Mouse (Mus musculus) large intestine, adult 2 months (tissue): ENCODE measurements around the gene Tom1. TPM values are rescaled to one million over a fixed set of nuclear protein-coding genes. Genes with fewer than 3 reads are reported as not detected.

Experiments used
- DNase-seq: peaks from one replicate; pipeline ENCODE4 v3.0.0-alpha.2; 2012; ENCODE audit warnings: low read depth, low spot score
- WGBS: fragments of 180-500 bp; shearing (Covaris S2); methylation state at CpG from one replicate; pipeline ENCODE4 v1.1.7; 2018; 5-methylcytosine and 5-hydroxymethylcytosine counted together
- polyA plus RNA-seq: library from polyadenylated mRNA; depleted of rRNA; stranded (reverse); fragments of >200 nt; gene quantifications from 2 replicates; pipeline ENCODE4 v1.2.3, GENCODE M21; 2012

The Tom1 gene
- polyA plus RNA-seq, 1 experiment, result 23.9 TPM

- no peak for DNase-seq
Measured at GRCm38 (mm10) chr8:75038497-75038896, 5.0 kb downstream of the Tom1 start.

- no peak for DNase-seq
- WGBS, result 76% methylated on average over 1 of the region's 1 CpGs
Measured at GRCm38 (mm10) chr8:75039754-75040153, 6.2 kb downstream of the Tom1 start.

GRCm38 (mm10) chr8:75042171-75042570, 8.7 kb downstream of the Tom1 start:
- 48% methylated on average over 2 of the region's 2 CpGs for WGBS
- DNase-seq, result no peak

- WGBS, result 100% methylated on average over 1 of the region's 1 CpGs
- DNase-seq, result no peak
Measured at GRCm38 (mm10) chr8:75042974-75043373, 9.5 kb downstream of the Tom1 start.

DNA sequence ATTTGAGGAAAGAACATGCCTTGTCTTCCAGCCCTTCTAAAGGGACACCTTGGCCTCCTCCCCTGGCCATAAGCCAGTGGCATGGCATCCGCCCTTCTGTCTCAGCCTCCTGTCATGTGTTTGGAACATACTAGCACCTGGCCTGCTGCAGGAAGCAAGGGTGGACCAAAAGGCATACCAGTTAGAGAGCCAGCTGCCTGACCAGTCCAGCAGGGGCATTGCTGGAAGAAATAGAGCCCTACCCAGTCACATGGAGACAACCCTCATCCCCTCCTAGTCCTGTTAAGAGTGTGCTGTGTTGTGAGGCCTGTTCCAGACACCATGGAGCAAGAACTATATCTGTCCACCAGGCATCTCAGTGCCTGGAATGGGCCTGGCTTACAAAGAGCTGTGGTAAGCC, 12.8 kb downstream of the Tom1 start:
- no peak for DNase-seq
- WGBS, result 36% methylated on average over 1 of the region's 1 CpGs

- 95% methylated on average over 3 of the region's 3 CpGs for WGBS
- DNase-seq, result no peak
Measured at GRCm38 (mm10) chr8:75047784-75048183, 14.3 kb downstream of the Tom1 start.

DNA sequence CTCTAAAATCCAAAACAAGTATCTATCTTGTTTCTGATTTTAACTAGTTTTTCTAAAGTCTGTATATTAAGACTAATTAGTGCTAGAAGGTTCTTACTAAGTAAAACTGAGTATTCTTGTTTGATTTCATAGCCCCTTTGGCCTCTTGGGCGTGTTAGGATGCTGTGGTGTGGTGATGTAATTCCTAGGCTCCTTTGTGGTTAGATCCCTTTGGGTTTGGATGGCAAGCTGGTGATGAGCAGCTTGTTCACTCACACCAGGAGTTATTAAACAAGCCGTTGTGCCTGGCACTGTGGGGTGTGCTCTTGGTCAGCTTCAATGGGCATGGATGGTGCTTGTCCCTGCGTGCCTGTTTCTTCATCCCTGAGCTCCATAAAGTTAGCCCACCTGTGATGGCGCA, 19.8 kb downstream of the Tom1 start:
- DNase-seq, result no peak
- 90% methylated on average over 4 of the region's 4 CpGs for WGBS

- 87% methylated on average over 2 of the region's 2 CpGs for WGBS
- DNase-seq, result no peak
Measured at GRCm38 (mm10) chr8:75055673-75056072, 22.2 kb downstream of the Tom1 start.

GRCm38 (mm10) chr8:75060022-75060421, 26.5 kb downstream of the Tom1 start:
- 80% methylated on average over 6 of the region's 6 CpGs for WGBS
- DNase-seq, result no peak

DNA sequence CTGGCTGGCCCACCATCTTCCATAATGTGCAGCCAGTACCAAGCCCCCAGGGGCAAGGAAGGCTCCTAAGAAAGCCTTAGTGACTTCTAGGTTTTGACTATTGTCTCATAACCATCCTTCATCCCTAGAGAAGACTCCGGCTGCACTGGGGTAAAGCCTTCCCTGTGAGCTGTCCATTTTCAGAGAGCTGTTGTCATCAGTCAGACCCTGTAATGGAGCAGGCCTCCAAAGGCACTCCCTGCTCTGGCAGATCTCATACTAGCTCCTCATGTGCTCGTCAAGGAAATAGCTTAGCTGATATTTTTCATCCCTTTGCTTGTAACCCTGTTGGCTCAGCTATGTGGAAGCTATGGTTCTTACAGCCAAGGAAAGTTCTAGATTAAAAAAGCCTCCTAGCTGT, 27.3 kb downstream of the Tom1 start:
- no peak for DNase-seq
- 80% methylated on average over 2 of the region's 2 CpGs for WGBS

DNA sequence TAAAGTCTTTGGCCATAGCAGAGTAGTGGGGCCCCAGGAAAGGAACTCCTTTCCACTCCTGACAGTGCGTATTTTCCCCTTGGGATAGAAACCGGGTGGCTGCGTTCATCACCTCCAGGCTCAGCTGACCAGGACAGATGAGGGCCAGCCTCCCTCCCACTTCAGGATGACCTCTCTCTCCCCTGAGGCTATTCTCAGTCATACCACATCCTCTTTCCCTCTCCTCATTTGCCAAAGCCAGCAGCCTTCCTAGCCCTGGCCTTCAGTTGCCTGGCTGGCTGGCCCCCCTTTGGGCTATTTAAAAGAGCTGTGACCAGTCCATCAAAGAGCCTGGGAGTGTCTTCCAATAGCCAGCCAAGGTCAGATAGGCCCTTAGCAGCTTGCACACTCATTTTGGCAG, 29.8 kb downstream of the Tom1 start:
- no peak for DNase-seq
- WGBS, result 74% methylated on average over 3 of the region's 3 CpGs

DNA sequence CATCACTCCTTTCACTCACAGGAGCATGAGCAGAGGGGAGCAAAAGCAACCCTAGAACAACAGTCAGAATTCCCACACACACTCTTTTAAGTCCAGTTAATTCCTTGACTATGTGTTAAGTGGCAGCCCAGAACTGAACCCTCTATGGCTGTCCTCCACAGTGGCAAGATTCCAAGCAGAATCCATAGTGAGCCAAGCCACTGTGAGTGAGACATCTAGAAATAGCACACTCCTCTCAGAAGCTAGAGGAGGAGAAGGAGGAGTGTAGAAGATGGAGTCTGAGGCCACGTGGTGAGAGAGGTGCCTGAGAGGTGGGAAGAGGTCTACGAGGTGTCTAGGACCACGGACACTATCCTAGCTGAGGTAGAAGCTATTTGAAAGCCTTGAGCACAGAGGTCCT, 31.3 kb downstream of the Tom1 start:
- 86% methylated on average over 3 of the region's 3 CpGs for WGBS
- DNase-seq, result no peak

- DNase-seq, result no peak
- WGBS, result 74% methylated on average over 6 of the region's 6 CpGs
Measured at GRCm38 (mm10) chr8:75067287-75067686, 33.8 kb downstream of the Tom1 start.

DNA sequence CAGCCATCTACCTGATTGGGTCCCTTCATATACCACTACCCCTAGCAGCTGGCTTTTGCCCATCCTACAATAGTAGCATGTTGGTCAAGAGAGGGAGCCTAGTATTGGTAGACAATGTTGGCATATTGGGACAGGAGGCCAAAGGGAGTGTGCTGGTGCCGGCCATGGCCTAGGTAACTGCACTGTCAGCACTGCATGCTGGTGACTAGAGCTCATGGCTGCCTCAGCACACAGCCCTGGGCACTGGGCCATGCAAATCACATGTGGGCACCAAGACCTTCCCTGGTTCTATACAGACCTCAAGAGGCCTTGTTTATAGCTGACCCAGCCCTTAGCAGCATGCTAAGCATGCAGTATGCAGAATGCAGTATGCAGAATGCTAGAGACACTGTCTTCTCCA, 36.8 kb downstream of the Tom1 start:
- 89% methylated on average over 1 of the region's 1 CpGs for WGBS
- no peak for DNase-seq

GRCm38 (mm10) chr8:75071627-75072346, 38.3 kb downstream of the Tom1 start:
- peak; percentile 56 for DNase-seq
- WGBS, result 19% methylated on average over 4 of the region's 4 CpGs

DNA sequence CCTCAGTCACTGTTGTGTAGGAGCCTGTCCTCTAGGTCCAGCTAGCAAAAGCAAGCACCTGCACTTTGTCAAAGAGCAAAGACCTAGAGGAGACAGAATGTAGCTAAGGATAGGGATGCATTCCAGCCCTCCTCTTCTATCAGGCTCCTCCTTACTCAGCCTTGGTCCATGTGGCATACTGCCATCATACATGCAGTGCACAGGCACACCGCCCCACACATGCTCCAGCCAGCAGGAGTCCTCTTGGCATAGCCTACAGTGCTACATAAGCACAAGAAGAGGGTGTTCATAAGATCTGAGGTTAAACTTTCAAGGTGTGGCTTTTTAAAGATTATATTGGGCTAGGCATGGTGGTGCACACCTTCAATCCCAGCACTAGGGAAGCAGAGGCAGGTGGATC, 41.4 kb downstream of the Tom1 start:
- WGBS, result 67% methylated on average over 1 of the region's 1 CpGs
- no peak for DNase-seq

- WGBS, result 63% methylated on average over 1 of the region's 1 CpGs
- no peak for DNase-seq
Measured at GRCm38 (mm10) chr8:75078215-75078614, 44.7 kb downstream of the Tom1 start.

- 93% methylated on average over 9 of the region's 9 CpGs for WGBS
- DNase-seq, result no peak
Measured at GRCm38 (mm10) chr8:75078851-75079250, 45.3 kb downstream of the Tom1 start.

- no peak for DNase-seq
- 58% methylated on average over 9 of the region's 9 CpGs for WGBS
Measured at GRCm38 (mm10) chr8:75081364-75082040, 48.0 kb downstream of the Tom1 start.

- no peak for DNase-seq
- 69% methylated on average over 6 of the region's 6 CpGs for WGBS
Measured at GRCm38 (mm10) chr8:75082181-75082805, 48.8 kb downstream of the Tom1 start.

GRCm38 (mm10) chr8:75083846-75084245, 50.3 kb downstream of the Tom1 start:
- 1% methylated on average over 17 of the region's 17 CpGs for WGBS
- peak; percentile 74 for DNase-seq
